Mouse (Mus musculus) bone marrow macrophage, adult 2 months (primary cell): ENCODE measurements around the gene Slc4a4. TPM values are rescaled to one million over a fixed set of nuclear protein-coding genes. Genes with fewer than 3 reads are reported as not detected.

ENCODE experiments used
- H3K27ac ChIP-seq: 2 replicates; pipeline ENCODE4 v1.5.1; 2012; ENCODE audit warnings: low read depth, low read length; ENCODE audit not compliant: insufficient read depth
- H3K4me1 ChIP-seq: 2 replicates; pipeline ENCODE4 v1.6.1; 2012; ENCODE audit warnings: low read length; ENCODE audit not compliant: control insufficient read depth, insufficient read depth
- H3K4me3 ChIP-seq: 2 replicates; pipeline ENCODE4 v1.5.1; 2012; ENCODE audit warnings: mild to moderate bottlenecking, low read length, moderate library complexity; ENCODE audit not compliant: insufficient read depth
- CTCF ChIP-seq: IDR thresholded peaks from 2 replicates; pipeline ENCODE4 v1.5.1; 2012; ENCODE audit warnings: low read depth, mild to moderate bottlenecking, low read length, moderate library complexity
- POLR2A ChIP-seq: IDR thresholded peaks from 2 replicates; pipeline ENCODE4 v1.6.1; 2012; ENCODE audit warnings: mild to moderate bottlenecking, low read depth, low read length, borderline replicate concordance
- polyA plus RNA-seq: library from polyadenylated mRNA; stranded (reverse); fragments of >200 nt; gene quantifications from 2 replicates; pipeline ENCODE4 v1.2.4, GENCODE M21; 2012; ENCODE audit not compliant: missing spikeins, insufficient read depth, insufficient read length

Slc4a4 gene
- polyA plus RNA-seq, 1 experiment: not detected

DNA sequence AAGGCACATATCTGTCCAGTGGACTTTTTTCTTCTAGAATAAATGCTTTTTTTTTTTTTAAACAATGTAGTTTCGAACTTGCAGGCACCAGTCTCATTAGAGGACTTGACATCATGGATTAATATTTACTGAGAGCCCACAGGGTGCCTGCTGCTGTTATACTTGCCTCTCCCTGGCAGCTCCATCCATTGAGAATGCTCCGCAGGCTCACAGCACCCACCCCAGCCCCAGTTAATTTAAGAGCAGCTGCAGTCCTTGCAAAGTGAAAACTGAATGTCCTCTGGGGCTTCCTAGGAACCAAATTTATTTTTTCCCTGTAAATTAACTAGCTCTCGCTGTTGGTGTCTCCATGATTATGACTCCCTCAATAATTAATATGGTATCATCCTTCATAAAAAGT lies 303.4 kb downstream of the Slc4a4 start:
- Histone ChIP-seq H3K4me1 (no peaks in the 10 kb centered on the region), H3K4me3 (no peak overlapping the region), H3K27ac (no peak overlapping the region)
- no peak for TF ChIP-seq POLR2A
- no peak for TF ChIP-seq CTCF

GRCm38 (mm10) chr5:89194654-89195053 lies 308.0 kb downstream of the Slc4a4 start:
- no peak for TF ChIP-seq CTCF
- TF ChIP-seq POLR2A: no peak
- Histone ChIP-seq H3K4me1 (no peaks in the 10 kb centered on the region), H3K27ac (no peak overlapping the region), H3K4me3 (no peak overlapping the region)

- no peak overlapping the region for H3K27ac ChIP-seq
- no peak overlapping the region for H3K4me3 ChIP-seq
- no peaks in the 10 kb centered on the region for H3K4me1 ChIP-seq
- TF ChIP-seq POLR2A: no peak
- TF ChIP-seq CTCF: no peak
Measured at GRCm38 (mm10) chr5:89198501-89198900, 311.9 kb downstream of the Slc4a4 start.

- Histone ChIP-seq H3K4me3 (no peak overlapping the region), H3K4me1 (no peaks in the 10 kb centered on the region), H3K27ac (no peak overlapping the region)
- no peak for TF ChIP-seq CTCF
- TF ChIP-seq POLR2A: no peak
Measured at GRCm38 (mm10) chr5:89209973-89210703, 323.5 kb downstream of the Slc4a4 start.

- Histone ChIP-seq H3K27ac (no peak overlapping the region), H3K4me3 (no peak overlapping the region), H3K4me1 (no peaks in the 10 kb centered on the region)
- TF ChIP-seq POLR2A (no peak), CTCF (no peak)
Measured at GRCm38 (mm10) chr5:89211057-89211456, 324.4 kb downstream of the Slc4a4 start.

GRCm38 (mm10) chr5:89218222-89218621 lies 331.6 kb downstream of the Slc4a4 start:
- TF ChIP-seq CTCF: no peak
- no peak for TF ChIP-seq POLR2A
- Histone ChIP-seq H3K27ac (no peak overlapping the region), H3K4me3 (no peak overlapping the region), H3K4me1 (no peaks in the 10 kb centered on the region)

- Histone ChIP-seq H3K27ac (no peak overlapping the region), H3K4me3 (no peak overlapping the region), H3K4me1 (no peaks in the 10 kb centered on the region)
- TF ChIP-seq CTCF: no peak
Measured at GRCm38 (mm10) chr5:89218709-89219108, 332.1 kb downstream of the Slc4a4 start.

DNA sequence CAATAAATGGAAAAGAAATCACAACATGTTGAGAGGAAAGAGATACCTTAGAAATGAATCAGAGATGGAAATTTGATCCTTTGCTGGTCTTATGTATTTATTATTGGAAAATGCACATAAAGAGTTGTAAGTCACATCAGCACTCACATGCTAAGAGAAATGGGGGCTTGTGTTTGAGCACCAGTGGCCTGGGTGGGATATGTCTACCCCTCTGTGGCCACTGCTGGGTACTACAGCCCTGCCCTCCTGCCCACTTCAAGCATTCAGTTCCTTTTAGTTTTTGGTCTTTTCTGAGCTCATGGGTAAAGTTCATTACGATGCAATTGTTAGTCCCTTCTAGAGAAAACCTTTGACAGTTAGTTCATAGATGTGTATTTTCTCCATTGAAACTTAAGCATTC lies 335.0 kb downstream of the Slc4a4 start:
- TF ChIP-seq CTCF (no peak), POLR2A (no peak)
- Histone ChIP-seq H3K4me3 (no peak overlapping the region), H3K4me1 (no peaks in the 10 kb centered on the region)

GRCm38 (mm10) chr5:89223061-89223740 lies 336.6 kb downstream of the Slc4a4 start:
- TF ChIP-seq CTCF (no peak), POLR2A (no peak)
- Histone ChIP-seq H3K27ac (no peak overlapping the region), H3K4me3 (no peak overlapping the region), H3K4me1 (no peaks in the 10 kb centered on the region)

More for the DNA sequence above, 335.0 kb downstream of the Slc4a4 start:
- no peak overlapping the region for H3K27ac ChIP-seq

DNA sequence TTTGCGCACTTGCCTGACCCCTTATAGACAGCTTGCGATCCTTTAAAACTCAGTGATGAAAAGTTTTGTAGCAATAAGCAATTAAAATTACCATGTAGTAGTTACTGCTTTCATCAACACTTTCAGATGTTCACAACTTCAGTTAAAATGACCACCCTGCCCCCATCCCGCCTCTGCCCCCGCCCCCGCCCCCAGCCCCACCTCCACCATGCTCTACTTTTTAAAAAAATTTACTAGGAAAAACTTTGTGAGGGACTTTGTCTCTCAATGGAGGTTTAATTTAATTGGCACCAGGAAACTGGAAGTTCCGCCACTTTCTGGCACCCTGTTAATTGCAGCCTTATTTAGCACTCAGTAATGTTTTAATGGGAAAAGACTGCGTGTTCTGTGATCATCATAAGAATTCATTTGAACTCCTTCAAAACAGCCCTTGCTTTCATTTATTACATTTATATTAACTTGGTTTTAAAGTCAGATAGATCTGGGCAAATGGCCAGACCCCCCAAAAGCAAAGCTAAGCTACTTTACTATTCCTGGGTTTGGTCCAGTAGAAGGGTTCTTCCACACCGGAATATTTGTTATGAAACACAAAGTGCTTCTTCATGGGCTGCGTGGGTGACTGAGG lies 337.2 kb downstream of the Slc4a4 start:
- H3K27ac ChIP-seq: no peak overlapping the region
- TF ChIP-seq POLR2A (no peak), CTCF (no peak)
- no peak overlapping the region for H3K4me3 ChIP-seq
- H3K4me1 ChIP-seq: no peaks in the 10 kb centered on the region
